Mouse (Mus musculus) midbrain, embryonic 12.5 days (tissue): ENCODE data around the gene Cmtr1. TPM values are rescaled to one million over a fixed set of nuclear protein-coding genes. Genes with fewer than 3 reads are reported as not detected.
"Not testable (repeated sequence)": the region's sequence is repeated elsewhere in the genome, so short reads cannot be mapped to it uniquely, and the experiment has no call there.

Experiments
- ATAC-seq: fragments of 200-750 bp; cut with Nextera tagmentation; 2 replicates; pipeline ENCODE4 v1.8.0; 2017; ENCODE audit warnings: low read depth, moderate TSS enrichment, moderate library complexity; ENCODE audit not compliant: low FRiP score
- H3K27ac ChIP-seq: fragments of 300-500 bp; sonication (generic); replicated peaks from 2 replicates; pipeline ENCODE4 v1.5.1; 2016; ENCODE audit warnings: mild to moderate bottlenecking
- H3K27me3 ChIP-seq: fragments of 300-500 bp; sonication (generic); 2 replicates; pipeline ENCODE4 v1.6.1; 2016; ENCODE audit warnings: mild to moderate bottlenecking
- H3K36me3 ChIP-seq: fragments of 300-500 bp; sonication (generic); 2 replicates; pipeline ENCODE4 v1.6.1; 2016
- H3K4me1 ChIP-seq: fragments of 300-500 bp; sonication (generic); 2 replicates; pipeline ENCODE4 v1.6.1; 2016
- H3K4me2 ChIP-seq: fragments of 300-500 bp; sonication (generic); replicated peaks from 2 replicates; pipeline ENCODE4 v1.6.1; 2016; ENCODE audit warnings: mild to moderate bottlenecking, moderate library complexity
- H3K4me3 ChIP-seq: fragments of 300-500 bp; sonication (generic); 2 replicates; pipeline ENCODE4 v1.5.1; 2016; ENCODE audit warnings: mild to moderate bottlenecking
- H3K9ac ChIP-seq: fragments of 300-500 bp; sonication (generic); replicated peaks from 2 replicates; pipeline ENCODE4 v1.6.1; 2016; ENCODE audit warnings: mild to moderate bottlenecking, moderate library complexity
- H3K9me3 ChIP-seq: fragments of 300-500 bp; sonication (generic); 2 replicates; pipeline ENCODE4 v1.6.1; 2016; ENCODE audit warnings: mild to moderate bottlenecking
- WGBS: fragments of 180-500 bp; shearing (Covaris S2); methylation state at CpG from one replicate; pipeline ENCODE4 v1.1.7; 2016; 5-methylcytosine and 5-hydroxymethylcytosine counted together
- polyA plus RNA-seq: library from polyadenylated mRNA; unstranded; fragments of >200 nt; fragmentation: Nextera tagmentation; extraction: Ambion mirVana; gene quantifications from 2 replicates; pipeline ENCODE4 v1.2.1, GENCODE M21; 2016

Cmtr1 gene
- polyA plus RNA-seq = 162 TPM in 2 replicates

- Histone ChIP-seq H3K36me3 (peaks cover 13% of the 10 kb centered on the region), H3K9me3 (no peaks in the 10 kb centered on the region), H3K4me2 (peak within 1 kb of the TSS; percentile 94), H3K27me3 (no peaks in the 10 kb centered on the region), H3K27ac (peak within 1 kb of the TSS; percentile 90), H3K4me3 (peak within 1 kb of the TSS; percentile 71), H3K4me1 (peaks cover 11% of the 10 kb centered on the region), H3K9ac (peak within 1 kb of the TSS; percentile 96)
- 2% methylated on average over 41 of the region's 41 CpGs for WGBS
- peak; percentile 96 for ATAC-seq
These were observed at the start of gene Cmtr1 for GRCm38 (mm10) chr17:29660076-29660761. TSS of gene Cmtr1 (plus strand) at chr17:29660595.

DNA sequence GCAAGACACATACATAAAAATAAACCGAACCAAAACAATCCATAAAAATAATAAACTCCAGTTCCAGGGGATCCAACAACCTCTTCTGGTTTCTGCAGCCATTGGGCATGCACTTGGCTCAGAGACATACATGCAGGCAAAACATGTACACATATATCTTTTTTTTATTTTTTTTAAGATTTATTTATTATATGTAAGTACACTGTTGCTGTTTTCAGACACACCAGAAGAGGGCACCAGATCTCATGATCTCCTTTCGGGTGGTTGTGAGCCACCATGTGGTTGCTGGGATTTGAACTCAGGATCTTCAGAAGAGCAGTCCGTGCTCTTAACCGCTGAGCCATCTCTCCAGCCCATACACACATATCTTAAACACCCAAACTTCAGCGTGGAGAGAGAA, 46.9 kb upstream of the Cmtr1 start:
- H3K9me3 ChIP-seq, H3K36me3 ChIP-seq, H3K27me3 ChIP-seq, H3K27ac ChIP-seq, H3K4me2 ChIP-seq, ATAC-seq, H3K9ac ChIP-seq, H3K4me3 ChIP-seq: not testable (repeated sequence)
- H3K4me1 ChIP-seq = peaks cover 31% of the 10 kb centered on the region
- WGBS = 86% methylated on average over 5 of the region's 5 CpGs

GRCm38 (mm10) chr17:29614115-29615023, 46.0 kb upstream of the Cmtr1 start, which contains the start of the genes Rnf8 and Gm28043:
TSS of gene Rnf8 (plus strand) at chr17:29614790.
TSS of gene Gm28043 (plus strand) at chr17:29614876.
- Histone ChIP-seq H3K4me2 (peak within 1 kb of the TSS; percentile 91), H3K36me3 (peaks cover 12% of the 10 kb centered on the region; the same call in 1 of the 2 replicates), H3K27ac (peak within 1 kb of the TSS; percentile 96), H3K4me1 (peaks cover 31% of the 10 kb centered on the region), H3K9ac (peak within 1 kb of the TSS; percentile 97), H3K9me3 (no peaks in the 10 kb centered on the region), H3K27me3 (no peaks in the 10 kb centered on the region), H3K4me3 (peak within 1 kb of the TSS; percentile 96)
- 3% methylated on average over 52 of the region's 52 CpGs for WGBS
- ATAC-seq = peak; percentile 91

- 0 out of 2 replicates have a peak, but pooled peaks have one; percentile 2 for ATAC-seq
- H3K4me3 ChIP-seq = peak overlapping the region; percentile 96
- peaks cover 19% of the 10 kb centered on the region for H3K36me3 ChIP-seq
- peak overlapping the region; percentile 97 for H3K9ac ChIP-seq
- no peaks in the 10 kb centered on the region for H3K27me3 ChIP-seq
- H3K4me2 ChIP-seq = peak overlapping the region; percentile 91
- under 1% methylated on average over 42 of the region's 43 CpGs for WGBS
- no peaks in the 10 kb centered on the region for H3K9me3 ChIP-seq
- H3K27ac ChIP-seq = peak overlapping the region; percentile 96
- peaks cover 31% of the 10 kb centered on the region for H3K4me1 ChIP-seq
These were observed 45.3 kb upstream of the Cmtr1 start for GRCm38 (mm10) chr17:29615024-29615551.

DNA sequence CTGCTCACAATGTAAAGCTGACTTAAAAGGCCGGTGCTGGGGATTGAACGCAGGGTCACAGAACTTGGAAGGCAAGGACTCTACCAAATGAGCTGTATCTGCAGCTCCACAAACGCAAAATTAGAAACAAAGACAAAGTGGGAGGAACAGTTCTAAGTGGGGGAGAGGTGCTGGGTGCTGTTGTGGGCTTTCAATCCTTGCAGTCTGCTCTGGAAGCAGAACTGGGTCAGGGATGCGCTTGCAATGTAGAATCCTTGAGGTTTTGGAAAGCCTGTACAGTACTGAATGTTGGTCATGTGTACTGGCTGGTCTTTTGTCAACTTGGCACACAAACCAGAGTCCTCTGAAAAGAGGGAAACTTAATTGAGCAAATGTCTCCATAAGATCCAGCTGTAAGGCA, 44.8 kb upstream of the Cmtr1 start:
- no peaks in the 10 kb centered on the region for H3K9me3 ChIP-seq
- WGBS = 12% methylated on average over 4 of the region's 4 CpGs
- peak overlapping the region; percentile 97 for H3K9ac ChIP-seq
- H3K4me1 ChIP-seq = peaks cover 31% of the 10 kb centered on the region
- H3K27me3 ChIP-seq = no peaks in the 10 kb centered on the region
- H3K27ac ChIP-seq = peak overlapping the region; percentile 96; the same call in 1 of the 2 replicates
- peaks cover 22% of the 10 kb centered on the region for H3K36me3 ChIP-seq
- H3K4me3 ChIP-seq = peak overlapping the region; percentile 96
- ATAC-seq = no peak
- H3K4me2 ChIP-seq = peak overlapping the region; percentile 91

DNA sequence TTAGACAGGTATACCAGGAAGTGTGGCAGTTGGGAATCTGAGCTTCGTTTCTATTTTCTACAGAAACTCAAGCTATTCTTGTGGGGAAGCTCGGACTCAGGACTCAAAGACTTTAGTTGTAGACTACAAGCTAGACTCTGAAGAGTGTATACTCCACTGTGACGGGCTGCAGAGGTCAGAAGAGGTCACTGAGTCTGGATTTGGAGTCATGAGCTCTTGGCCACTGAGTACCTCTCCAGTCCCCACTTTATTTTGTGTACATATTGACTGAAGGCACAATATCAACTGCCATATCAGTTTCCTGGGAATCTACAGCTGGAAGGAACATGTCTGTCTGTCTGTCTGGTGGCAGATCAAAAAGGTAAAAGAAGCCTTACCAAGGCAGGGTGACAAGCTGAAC, 41.2 kb upstream of the Cmtr1 start:
- H3K27ac ChIP-seq = no peak overlapping the region
- 91% methylated on average over 3 of the region's 3 CpGs for WGBS
- no peak overlapping the region for H3K4me3 ChIP-seq
- H3K36me3 ChIP-seq = peaks cover 56% of the 10 kb centered on the region
- H3K9ac ChIP-seq = no peak overlapping the region
- no peak for ATAC-seq
- H3K9me3 ChIP-seq = no peaks in the 10 kb centered on the region
- no peaks in the 10 kb centered on the region for H3K27me3 ChIP-seq
- H3K4me2 ChIP-seq = no peak overlapping the region
- peaks cover 28% of the 10 kb centered on the region for H3K4me1 ChIP-seq

- Histone ChIP-seq H3K27ac (no peak overlapping the region), H3K4me2 (no peak overlapping the region), H3K36me3 (peaks cover 96% of the 10 kb centered on the region), H3K9me3 (no peaks in the 10 kb centered on the region), H3K4me3 (no peak overlapping the region), H3K4me1 (no peaks in the 10 kb centered on the region), H3K27me3 (no peaks in the 10 kb centered on the region), H3K9ac (no peak overlapping the region)
- 95% methylated on average over 8 of the region's 8 CpGs for WGBS
- no peak for ATAC-seq
These were observed 36.9 kb upstream of the Cmtr1 start for GRCm38 (mm10) chr17:29623488-29623887.

DNA sequence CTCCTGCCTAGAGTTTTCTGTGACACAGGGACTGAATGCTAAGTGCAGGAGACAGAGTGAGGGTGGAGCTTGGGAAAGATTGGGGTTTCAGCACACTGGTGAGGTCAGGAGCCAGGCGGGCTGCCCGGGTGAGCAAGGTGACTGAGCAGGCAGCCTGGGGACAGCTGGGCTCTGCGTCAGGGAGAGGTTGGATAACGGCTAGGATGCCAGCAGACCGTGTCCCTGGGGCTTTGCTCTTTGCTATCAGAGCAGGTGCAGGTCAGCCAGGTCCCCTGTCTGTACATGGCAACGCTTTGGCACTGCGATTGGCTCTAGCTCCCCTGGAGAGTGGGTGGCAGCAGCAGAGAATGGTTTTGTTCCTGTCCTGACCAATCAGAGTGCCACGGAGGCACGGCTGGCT, 33.1 kb upstream of the Cmtr1 start:
- Histone ChIP-seq H3K9ac (no peak overlapping the region), H3K4me1 (no peaks in the 10 kb centered on the region), H3K36me3 (peaks cover 96% of the 10 kb centered on the region), H3K4me2 (no peak overlapping the region), H3K27ac (no peak overlapping the region), H3K27me3 (no peaks in the 10 kb centered on the region), H3K4me3 (no peak overlapping the region), H3K9me3 (no peaks in the 10 kb centered on the region)
- WGBS = 94% methylated on average over 9 of the region's 9 CpGs
- ATAC-seq = no peak

DNA sequence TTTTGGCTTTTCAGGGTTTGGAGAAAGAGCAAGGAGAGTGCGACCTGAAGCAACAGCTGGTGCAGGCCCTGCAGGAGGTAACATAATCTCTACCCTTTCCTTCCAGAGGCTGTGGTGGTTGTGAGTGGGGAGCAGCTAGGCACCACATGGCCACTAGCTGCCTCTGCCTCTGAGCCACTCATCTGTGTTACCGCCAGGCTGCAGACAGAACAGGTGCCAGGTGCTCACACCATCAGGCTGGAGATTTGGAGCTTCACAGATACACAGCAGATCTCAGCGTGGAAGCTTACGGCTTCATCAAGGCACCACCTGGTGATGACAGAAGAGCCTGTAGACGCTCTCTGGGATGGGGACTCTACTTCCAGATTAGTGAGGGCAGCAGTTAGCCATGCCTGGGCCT, 31.4 kb upstream of the Cmtr1 start:
- Histone ChIP-seq H3K4me1 (no peaks in the 10 kb centered on the region), H3K27me3 (no peaks in the 10 kb centered on the region), H3K4me3 (no peak overlapping the region), H3K9ac (no peak overlapping the region), H3K9me3 (no peaks in the 10 kb centered on the region), H3K27ac (no peak overlapping the region), H3K36me3 (peaks cover 94% of the 10 kb centered on the region), H3K4me2 (no peak overlapping the region)
- ATAC-seq = no peak
- WGBS = 91% methylated on average over 5 of the region's 5 CpGs

DNA sequence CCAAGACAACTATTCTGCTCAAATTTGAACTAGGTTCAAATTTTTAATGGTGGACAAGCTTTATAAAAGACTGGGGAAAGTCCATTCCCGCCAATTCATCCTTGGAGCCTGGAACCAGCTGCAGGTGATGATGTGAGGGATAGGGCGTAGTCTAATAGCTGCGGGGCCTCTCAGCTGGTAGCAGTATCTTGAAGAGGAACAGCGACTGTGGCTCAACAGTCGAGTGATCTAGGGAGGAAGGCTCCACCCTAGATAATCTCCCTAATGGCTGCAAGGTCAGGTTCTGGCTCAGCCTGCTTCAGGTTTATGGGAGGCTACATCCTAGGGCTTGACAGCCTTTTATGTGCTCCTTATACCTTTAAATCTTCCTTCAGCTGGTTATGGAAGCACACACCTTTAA, 30.8 kb upstream of the Cmtr1 start:
- no peak for ATAC-seq
- H3K27ac ChIP-seq = no peak overlapping the region
- H3K36me3 ChIP-seq = peaks cover 94% of the 10 kb centered on the region
- no peak overlapping the region for H3K4me3 ChIP-seq
- no peaks in the 10 kb centered on the region for H3K4me1 ChIP-seq
- no peak overlapping the region for H3K4me2 ChIP-seq
- no peak overlapping the region for H3K9ac ChIP-seq
- no peaks in the 10 kb centered on the region for H3K27me3 ChIP-seq
- 89% methylated on average over 5 of the region's 5 CpGs for WGBS
- no peaks in the 10 kb centered on the region for H3K9me3 ChIP-seq

- Histone ChIP-seq H3K4me1 (no peaks in the 10 kb centered on the region), H3K36me3 (peaks cover 92% of the 10 kb centered on the region)
- WGBS = 97% methylated on average over 11 of the region's 11 CpGs
These were observed 28.1 kb upstream of the Cmtr1 start for GRCm38 (mm10) chr17:29632312-29632711.

DNA sequence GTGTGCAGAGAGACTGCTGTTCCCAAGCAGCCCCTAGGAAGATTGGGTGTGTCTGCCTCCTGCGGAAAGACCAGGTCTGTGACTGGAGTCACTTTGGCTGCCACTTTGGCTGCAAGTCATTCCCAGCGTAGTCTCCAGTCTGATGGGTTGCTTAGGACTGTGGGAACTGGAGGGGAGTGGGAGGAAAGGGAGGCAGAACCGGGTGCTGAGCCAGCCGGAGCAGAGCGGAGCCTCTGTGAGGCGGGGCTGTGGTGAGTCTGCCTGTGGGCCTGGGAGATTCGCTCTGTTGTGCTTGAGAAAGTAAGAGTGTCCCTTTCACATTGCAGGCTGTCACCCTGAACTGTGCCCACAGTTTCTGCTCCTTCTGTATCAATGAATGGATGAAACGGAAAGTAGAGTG, 24.9 kb upstream of the Cmtr1 start:
- no peak overlapping the region for H3K4me2 ChIP-seq
- no peak overlapping the region for H3K4me3 ChIP-seq
- H3K9me3 ChIP-seq = no peaks in the 10 kb centered on the region
- peaks cover 86% of the 10 kb centered on the region for H3K36me3 ChIP-seq
- H3K27ac ChIP-seq = no peak overlapping the region
- WGBS = 92% methylated on average over 8 of the region's 8 CpGs
- no peak for ATAC-seq
- no peak overlapping the region for H3K9ac ChIP-seq
- H3K27me3 ChIP-seq = no peaks in the 10 kb centered on the region
- H3K4me1 ChIP-seq = no peaks in the 10 kb centered on the region

More at GRCm38 (mm10) chr17:29632312-29632711, 28.1 kb upstream of the Cmtr1 start:
- H3K9me3 ChIP-seq = no peaks in the 10 kb centered on the region
- H3K9ac ChIP-seq = no peak overlapping the region
- no peak overlapping the region for H3K27ac ChIP-seq
- no peak for ATAC-seq
- H3K4me3 ChIP-seq = no peak overlapping the region
- no peak overlapping the region for H3K4me2 ChIP-seq
- no peaks in the 10 kb centered on the region for H3K27me3 ChIP-seq
